In genomic region chr2:23906906-23907700, GRCm38 (mm10) we compare ENCODE assay signal across 8 mouse cellular contexts.
DNase-seq lines count a peak whose midpoint lies in the region; TF ChIP-seq lines count a peak whose summit lies in the region.
"Not testable (repeated sequence)": the region's sequence is repeated elsewhere in the genome, so short reads cannot be mapped to it uniquely, and the experiment has no call there.

No protein-coding gene starts in this region.

- H3K36me3 ChIP-seq in ES-Bruce4 (ENCODE audit: control insufficient read depth, insufficient read depth, low read length, poor library complexity, severe bottlenecking); ES-E14 (ENCODE audit: control insufficient read depth, insufficient read depth, low read length, poor library complexity, severe bottlenecking); kidney, adult 2 months (ENCODE audit: control insufficient read depth, insufficient read depth, low read length): not testable (repeated sequence)

- H3K4me3 ChIP-seq in ES-Bruce4 (ENCODE audit: low read depth, low read length); ES-E14 (ENCODE audit: insufficient read depth in 1 of 2, low read depth in 1 of 2, low read length in 2 of 2, poor library complexity in 1 of 2, severe bottlenecking in 1 of 2); kidney, adult 2 months (ENCODE audit: insufficient read depth, low read depth, low read length): not testable (repeated sequence)

- TF ChIP-seq CTCF in ES-Bruce4 (IDR thresholded peaks at IDR 0.05; ENCODE audit: low read depth, low read length); kidney, adult 2 months (conservative IDR thresholded peaks at IDR 0.05; ENCODE audit: insufficient read depth, insufficient read length, low read depth, low read length): not testable (repeated sequence)

- H3K27ac ChIP-seq in ES-Bruce4 (ENCODE audit: insufficient read depth, low read length): peak overlapping the region; percentile 86
- H3K27ac ChIP-seq in ES-E14 (ENCODE audit: insufficient read depth, low read depth, low read length, poor library complexity, severe bottlenecking): peak overlapping the region; percentile 85
- H3K27ac ChIP-seq in kidney, adult 2 months (ENCODE audit: insufficient read depth, low read depth, low read length): not testable (repeated sequence)

- H3K9me3 ChIP-seq in ES-Bruce4 (replicated peaks; ENCODE audit: control insufficient read depth, insufficient read depth, low read length, poor library complexity, severe bottlenecking): peaks cover 47% of the 10 kb centered on the region
- not testable (repeated sequence) for H3K9me3 ChIP-seq in ES-E14 (ENCODE audit: control insufficient read depth, insufficient read depth, low read depth, low read length)

- not testable (repeated sequence) for H3K4me1 ChIP-seq in ES-Bruce4 (ENCODE audit: control insufficient read depth, insufficient read depth, low read length); ES-E14 (ENCODE audit: control insufficient read depth in 2 of 2, insufficient read depth in 2 of 2, low read length in 2 of 2, poor library complexity in 1 of 2); kidney, adult 2 months (ENCODE audit: control insufficient read depth, insufficient read depth, low read length)

- in situ Hi-C loops in ES-E14 (cut with MboI; ENCODE audit: low sequenced_read_pairs in 2 of 2, unreplicated experiment in 2 of 2): not testable (repeated sequence)

- 69% methylated on average over 4 of the region's 4 CpGs for WGBS in kidney, adult 2 months

- H3K27me3 ChIP-seq in ES-Bruce4 (ENCODE audit: control insufficient read depth, insufficient read depth, low read length, poor library complexity, severe bottlenecking); kidney, adult 2 months (replicated peaks; ENCODE audit: control insufficient read depth, insufficient read depth, low read length): not testable (repeated sequence)

- 0 out of 2 replicates have a peak, but pooled peaks have one; percentile 19 for TF ChIP-seq EP300 in ES-Bruce4 (IDR thresholded peaks at IDR 0.05; ENCODE audit: insufficient read depth, low read depth, low read length)

- H3K9ac ChIP-seq in ES-Bruce4 (ENCODE audit: low read depth, poor library complexity, severe bottlenecking); ES-E14 (ENCODE audit: insufficient read depth, low read depth, low read length, poor library complexity, severe bottlenecking): not testable (repeated sequence)

- peak; percentile 88 for DNase-seq in ES-CJ7 (ENCODE audit: low read depth, low spot score)
- peak; percentile 31 for DNase-seq in ES-E14 (ENCODE audit: low read depth, low spot score)
- peak; percentile 93 for DNase-seq in R1 (ENCODE audit: low read depth, low spot score)
- peak; percentile 82 for DNase-seq in ZHBTc4 (ENCODE audit: low read depth, low spot score)
- DNase-seq in kidney, adult 11 months: peak; percentile 11
- peak; percentile 65 for DNase-seq in kidney, adult 2 months
- DNase-seq in kidney, adult 9 months: peak; percentile 70

- not testable (repeated sequence) for TF ChIP-seq POLR2A in ES-Bruce4 (IDR thresholded peaks at IDR 0.05; ENCODE audit: insufficient read depth, low read length); kidney, adult 2 months (IDR thresholded peaks at IDR 0.05; ENCODE audit: low read depth, low read length)

Comparison
In these comparisons a context has a peak if more than half of its experiments do, and no peak if none do; other contexts are left out.
1. DNase-seq: peak in every context shown above with its lines; median percentile 93 in R1; 88 in ES-CJ7; 82 in ZHBTc4; 70 in kidney, adult 9 months; 65 in kidney, adult 2 months; 31 in ES-E14; 11 in kidney, adult 11 months.